ENCODE assay signal across 14 mouse cellular contexts in genomic region chr15:37065408-37065807, GRCm38 (mm10). TPM values are rescaled to one million over a fixed set of nuclear protein-coding genes. Genes with fewer than 3 reads are reported as not detected.
DNase-seq lines count a peak whose midpoint lies in the region.
"Had no signal": no experiment of that assay in that cellular context is flagged by ENCODE, and none has a peak within 500 bp of the region (broad histone marks: within the 10 kb centered on the region; RNA-seq: fewer than 3 reads in every experiment).

No protein-coding gene starts in this region.

- DNase-seq in heart, adult 11 months: peak; percentile 23
- no peak for DNase-seq in heart, postnatal 36 days
- peak; percentile 51 for DNase-seq in left cerebral cortex, adult 11 months (ENCODE audit: low spot score)
- no peak for DNase-seq in left cerebral cortex, postnatal 36 days (ENCODE audit: low spot score in 2 of 2)
- DNase-seq in right cerebral cortex, postnatal 10 days (ENCODE audit: low spot score in 2 of 2): peak; percentile 20 to 29
- DNase-seq in right cerebral cortex, postnatal 14 days: no peak
- no peak for DNase-seq in adrenal gland, adult 8-10 months
- DNase-seq: adrenal gland, postnatal 10 days; cerebellum, postnatal 25 days; gastrocnemius, postnatal 10 days; heart, postnatal 10 days; kidney, postnatal 25 days; lung, adult 18-20 months; lung, postnatal 14 days had no signal

- intact Hi-C loops in heart, postnatal 36 days (cut with DNase I): no loop called here
- intact Hi-C loops in left cerebral cortex, postnatal 36 days (cut with DNase I): no loop called here

RNA-seq across cellular contexts. Expression of gene Zfp706, which starts 57.8 kb away (rescaled TPM):
- total RNA-seq in heart, postnatal 36 days (2021): 100 to 1,000 TPM; 217 to 238 TPM
- total RNA-seq in left cerebral cortex, postnatal 36 days (2021): 100 to 1,000 TPM; 222 TPM
- 100 to 1,000 TPM; 172 to 234 (median 209) TPM for total RNA-seq in adrenal gland, adult 8-10 months (2022)

Comparison
In these comparisons a context has a peak if more than half of its experiments do, and no peak if none do; other contexts are left out.
1. DNase-seq: peak in heart, adult 11 months (single experiment), left cerebral cortex, adult 11 months (single experiment) and right cerebral cortex, postnatal 10 days (2 of 2); none in heart, postnatal 36 days (0 of 2), left cerebral cortex, postnatal 36 days (0 of 2), right cerebral cortex, postnatal 14 days (single experiment) and adrenal gland, adult 8-10 months (single experiment).